Mouse (Mus musculus): ENCODE data around the gene Pole.

Pole gene

GRCm38 (mm10) chr5:110344524-110344923, 58.4 kb downstream of the Pole start, which contains the start of gene Lrcol1:
TSS of gene Lrcol1 (plus strand) at chr5:110344730.
- no peak for DNase-seq

- DNase-seq = no peak
Observed at GRCm38 (mm10) chr5:110345553-110345952, 59.4 kb downstream of the Pole start.

GRCm38 (mm10) chr5:110347006-110347405, 60.9 kb downstream of the Pole start:
- no peak for DNase-seq

GRCm38 (mm10) chr5:110354716-110355115, 68.6 kb downstream of the Pole start:
- peak; percentile 51 to 76 for DNase-seq

GRCm38 (mm10) chr5:110357531-110358179, 71.5 kb downstream of the Pole start:
- peak; percentile 80 to 93 for DNase-seq

GRCm38 (mm10) chr5:110361465-110361864, 75.4 kb downstream of the Pole start:
- DNase-seq = no peak

- DNase-seq = no peak
Observed at GRCm38 (mm10) chr5:110362813-110363178, 76.7 kb downstream of the Pole start.

GRCm38 (mm10) chr5:110363179-110363821, 77.2 kb downstream of the Pole start:
- DNase-seq = peak; percentile 55 to 84

- no peak for DNase-seq
Observed at GRCm38 (mm10) chr5:110363822-110364545, 77.9 kb downstream of the Pole start.

- peak; percentile 69 to 91 for DNase-seq
Observed at GRCm38 (mm10) chr5:110376802-110377433, 90.8 kb downstream of the Pole start.

GRCm38 (mm10) chr5:110378181-110378583, 92.1 kb downstream of the Pole start:
- DNase-seq = no peak

GRCm38 (mm10) chr5:110379086-110379485, 93.0 kb downstream of the Pole start:
- no peak for DNase-seq

GRCm38 (mm10) chr5:110379823-110380222, 93.7 kb downstream of the Pole start:
- no peak for DNase-seq

- DNase-seq = no peak
Observed at GRCm38 (mm10) chr5:110384491-110384890, 98.4 kb downstream of the Pole start.

- DNase-seq = no peak
Observed at GRCm38 (mm10) chr5:110385263-110385662, 99.2 kb downstream of the Pole start.

- DNase-seq = peak; percentile 67 to 89
Observed at GRCm38 (mm10) chr5:110386371-110387330, 100.5 kb downstream of the Pole start.
